19 mouse cellular contexts compared by ENCODE assay signal in genomic region chr9:34427711-34428110, GRCm38 (mm10). TPM values are rescaled to one million over a fixed set of nuclear protein-coding genes. Genes with fewer than 3 reads are reported as not detected.
A peak's percentile ranks its signal among the peaks of the same experiment; 100 is the strongest.
DNase-seq lines count a peak whose midpoint lies in the region; ATAC-seq and TF ChIP-seq lines count a peak whose summit lies in the region.
"Had no signal": no experiment of that assay in that cellular context is flagged by ENCODE, and none has a peak within 500 bp of the region (broad histone marks: within the 10 kb centered on the region; RNA-seq: fewer than 3 reads in every experiment).

No protein-coding gene starts in this region.

- H3K36me3 ChIP-seq in lung, embryonic 16.5 days (ENCODE audit: control insufficient read depth, insufficient read depth, low read length), result no peaks in the 10 kb centered on the region
- H3K36me3 ChIP-seq: heart, embryonic 10.5 days; hindbrain, embryonic 15.5 days; lung, embryonic 15.5 days had no signal

- no peak overlapping the region for H3K27ac ChIP-seq in lung, embryonic 16.5 days (ENCODE audit: low read length)
- H3K27ac ChIP-seq: heart, embryonic 10.5 days; hindbrain, embryonic 15.5 days; layer of hippocampus, adult 2 months; lung, embryonic 15.5 days had no signal

- TF ChIP-seq POLR2A in lung, adult 2 months (IDR thresholded peaks at IDR 0.05; ENCODE audit: borderline replicate concordance, extremely low read depth, low read depth, low read length), result no peak

- ATAC-seq in lung, embryonic 16.5 days (ENCODE audit: low read depth), result peak; percentile 52; the same call in 1 of the 2 replicates

- H3K27me3 ChIP-seq in lung, embryonic 16.5 days (ENCODE audit: control insufficient read depth, insufficient read depth, low read depth, low read length), result no peaks in the 10 kb centered on the region
- H3K27me3 ChIP-seq: hindbrain, embryonic 15.5 days; lung, embryonic 15.5 days had no signal

- WGBS in lung, embryonic 16.5 days, result 42% methylated on average over 8 of the region's 8 CpGs
- 63% methylated on average over 8 of the region's 8 CpGs for WGBS in lung, adult 2 months

- DNase-seq in adrenal gland, postnatal 14 days, result peak; percentile 19
- DNase-seq in adrenal gland, postnatal 36 days, result no peak
- peak; percentile 23 for DNase-seq in gastrocnemius, postnatal 10 days
- no peak for DNase-seq in gastrocnemius, postnatal 36 days
- DNase-seq in lung, adult 2 months, result no peak
- DNase-seq in lung, postnatal 10 days, result peak; percentile 36
- DNase-seq in kidney, adult 11 months, result no peak
- DNase-seq: cerebellum, adult 9-10 months; embryo, embryonic 11 days; kidney, adult 9 months; thymus, postnatal 14 days had no signal

- intact Hi-C loops in gastrocnemius, postnatal 36 days (cut with DNase I), result no loop called here

- no peaks in the 10 kb centered on the region for H3K9me3 ChIP-seq in lung, embryonic 16.5 days (ENCODE audit: control insufficient read depth, low read length)
- H3K9me3 ChIP-seq: heart, embryonic 10.5 days; hindbrain, embryonic 15.5 days; lung, embryonic 15.5 days had no signal

- TF ChIP-seq CTCF in lung, adult 2 months (IDR thresholded peaks at IDR 0.05; ENCODE audit: insufficient read depth, low read length), result no peak

- no peak overlapping the region for H3K4me3 ChIP-seq in lung, embryonic 16.5 days (ENCODE audit: low read length)
- H3K4me3 ChIP-seq in lung, adult 2 months (replicated peaks; ENCODE audit: extremely low read depth, low read depth, low read length), result no peak overlapping the region
- H3K4me3 ChIP-seq: heart, embryonic 10.5 days; hindbrain, embryonic 15.5 days; layer of hippocampus, adult 2 months; lung, embryonic 15.5 days had no signal

- no peak overlapping the region for H3K9ac ChIP-seq in lung, embryonic 16.5 days (ENCODE audit: low read length)
- H3K9ac ChIP-seq: hindbrain, embryonic 15.5 days; lung, embryonic 15.5 days had no signal

- peaks cover 11% of the 10 kb centered on the region for H3K4me1 ChIP-seq in lung, embryonic 16.5 days (replicated peaks; ENCODE audit: control insufficient read depth, insufficient read depth, low read length)
- no peaks in the 10 kb centered on the region for H3K4me1 ChIP-seq in lung, adult 2 months (ENCODE audit: control insufficient read depth, insufficient read depth, low read length)
- H3K4me1 ChIP-seq: heart, embryonic 10.5 days had no signal

- H3K4me2 ChIP-seq in lung, embryonic 16.5 days (ENCODE audit: low read depth, low read length), result no peak overlapping the region
- H3K4me2 ChIP-seq: hindbrain, embryonic 15.5 days; lung, embryonic 15.5 days; midbrain, embryonic 11.5 days had no signal

RNA-seq across cellular contexts. Expression of gene Kirrel3, which starts 58.0 kb away (rescaled TPM):
- 1.2 and 1.9 TPM in 2 replicates for total RNA-seq in adrenal gland, postnatal 14 days (2021)
- total RNA-seq in adrenal gland, postnatal 36 days (2021), result under 1 TPM; 0.26 to 0.33 TPM
- total RNA-seq in gastrocnemius, postnatal 10 days (2021), result 1 to 10 TPM; 1.7 to 1.9 TPM
- under 1 TPM; 0.51 to 0.54 TPM for total RNA-seq in gastrocnemius, postnatal 36 days (2021)
- 1.2 and 1.5 TPM in 2 replicates for polyA plus RNA-seq in lung, embryonic 16.5 days (2015; fragmentation: Nextera tagmentation; extraction: Ambion mirVana)
- polyA plus RNA-seq in lung, adult 2 months (2012; rRNA removed), result 0.37 and 0.80 TPM in 2 replicates
- total RNA-seq: CH12.LX had no signal
- polyA plus RNA-seq: liver, adult 2 months had no signal

Comparison
In these comparisons a context has a peak if more than half of its experiments do, and no peak if none do; other contexts are left out.
1. DNase-seq: peak in adrenal gland, postnatal 14 days (single experiment), gastrocnemius, postnatal 10 days (single experiment) and lung, postnatal 10 days (single experiment); none in adrenal gland, postnatal 36 days (0 of 2), gastrocnemius, postnatal 36 days (0 of 2), lung, adult 2 months (single experiment) and kidney, adult 11 months (single experiment).